Mouse (Mus musculus) ES-Bruce4 (cell line): Measurements from ENCODE around the gene Tmem170.

Experiments
- CTCF ChIP-seq: IDR thresholded peaks from one replicate; pipeline ENCODE4 v1.8.1; 2011; ENCODE audit warnings: low read depth, low read length
- EP300 ChIP-seq: IDR thresholded peaks from 2 replicates; pipeline ENCODE4 v1.6.1; 2011; ENCODE audit warnings: low read depth, low read length; ENCODE audit not compliant: insufficient read depth
- POLR2A ChIP-seq: IDR thresholded peaks from one replicate; pipeline ENCODE4 v1.8.1; 2011; ENCODE audit warnings: low read length; ENCODE audit not compliant: insufficient read depth

DNA sequence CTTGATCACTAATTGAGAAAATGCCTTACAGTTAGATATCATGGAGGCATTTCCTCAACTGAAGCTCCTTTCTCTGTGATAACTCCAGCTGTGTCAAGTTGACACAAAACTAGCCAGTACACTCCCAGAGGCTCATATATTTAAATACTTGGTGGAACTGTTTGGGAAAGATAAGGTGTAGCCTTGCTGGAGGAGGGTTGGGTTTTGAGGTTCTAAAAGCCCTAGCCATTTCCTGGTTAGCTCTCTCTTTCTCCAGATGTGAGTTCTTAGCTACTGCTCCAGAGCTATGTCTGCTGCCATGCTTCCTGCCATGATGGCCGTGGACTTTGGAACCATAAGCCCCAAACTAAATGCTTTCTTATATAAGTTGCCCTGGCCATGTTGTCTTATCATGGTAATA, 10.9 kb upstream of the Tmem170 start:
- TF ChIP-seq POLR2A (no peak), EP300 (no peak), CTCF (no peak)
